Mouse (Mus musculus): Measurements from ENCODE around the gene Zc3h12c. TPM values are rescaled to one million over a fixed set of nuclear protein-coding genes. Genes with fewer than 3 reads are reported as not detected.

Gene Zc3h12c
- polyA plus RNA-seq, 1 experiment from 2014 or later, result 4.4 TPM

DNA sequence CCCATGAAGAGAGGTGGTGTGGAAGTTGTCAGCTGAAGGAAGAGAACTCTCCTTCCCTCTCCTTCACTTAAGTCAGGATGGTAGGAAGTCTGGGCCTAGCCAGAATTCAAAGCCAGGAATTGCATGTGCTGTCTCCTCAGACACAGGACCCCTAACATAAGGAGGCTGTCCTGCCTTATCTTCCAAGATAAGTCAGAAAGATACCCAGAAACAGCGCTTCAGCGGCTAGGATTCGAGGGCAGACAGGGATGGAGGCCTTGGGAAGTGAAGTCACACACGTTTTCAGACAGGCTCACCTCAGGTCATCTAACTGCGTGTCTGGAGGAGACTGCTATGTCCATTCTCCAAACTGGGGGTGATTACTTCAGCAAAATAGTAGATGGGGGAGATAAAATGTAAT is 74.4 kb downstream of the Zc3h12c start:
- WGBS, result 80% methylated on average over 5 of the region's 5 CpGs
- H3K27me3 ChIP-seq (replicated peaks; ENCODE audit: control insufficient read depth, insufficient read depth, low read length), result no peaks in the 10 kb centered on the region
- no peaks in the 10 kb centered on the region for H3K4me1 ChIP-seq (ENCODE audit: control insufficient read depth, insufficient read depth, low read length)
- no peak overlapping the region for H3K4me2 ChIP-seq (ENCODE audit: low read depth, low read length)
- no peaks in the 10 kb centered on the region for H3K9me3 ChIP-seq (ENCODE audit: control insufficient read depth, low read length)
- DNase-seq (ENCODE audit: low spot score) (no peak), ATAC-seq (ENCODE audit: low read depth) (no peak)
- no peak overlapping the region for H3K9ac ChIP-seq (ENCODE audit: low read depth, low read length)
- peaks cover 5% of the 10 kb centered on the region; the same call in 1 of the 2 replicates for H3K36me3 ChIP-seq (ENCODE audit: control insufficient read depth, insufficient read depth, low read length)
- H3K4me3 ChIP-seq (ENCODE audit: low read depth, low read length), result no peak overlapping the region
- H3K27ac ChIP-seq (replicated peaks; ENCODE audit: low read depth, low read length), result no peak overlapping the region

DNA sequence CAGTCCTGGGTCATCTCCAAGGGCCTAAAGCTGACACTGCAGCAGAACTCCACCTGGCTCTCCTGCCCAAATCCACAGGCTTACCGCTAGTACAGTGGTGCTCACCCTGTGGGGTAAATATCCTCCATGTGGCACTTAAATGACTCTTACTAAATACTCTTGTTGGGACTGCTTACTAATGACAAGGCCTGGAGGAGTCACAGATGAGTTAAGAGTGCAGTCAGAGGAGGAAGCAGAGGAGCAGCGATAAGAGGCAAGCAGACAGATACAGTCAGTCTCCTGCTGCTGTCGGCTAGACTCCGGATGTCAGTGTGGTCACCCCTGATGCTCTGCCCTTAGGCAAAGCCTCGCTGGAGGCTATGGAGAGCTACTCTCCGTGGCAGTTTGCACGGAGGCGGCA is 75.3 kb downstream of the Zc3h12c start:
- DNase-seq (ENCODE audit: low spot score) (no peak), ATAC-seq (ENCODE audit: low read depth) (no peak)
- H3K27me3 ChIP-seq (replicated peaks; ENCODE audit: control insufficient read depth, insufficient read depth, low read length), result no peaks in the 10 kb centered on the region
- H3K9me3 ChIP-seq (ENCODE audit: control insufficient read depth, low read length), result no peaks in the 10 kb centered on the region
- no peaks in the 10 kb centered on the region for H3K4me1 ChIP-seq (ENCODE audit: control insufficient read depth, insufficient read depth, low read length)
- no peak overlapping the region for H3K4me3 ChIP-seq (ENCODE audit: low read depth, low read length)
- H3K36me3 ChIP-seq (ENCODE audit: control insufficient read depth, insufficient read depth, low read length), result peaks cover 12% of the 10 kb centered on the region
- H3K27ac ChIP-seq (replicated peaks; ENCODE audit: low read depth, low read length), result no peak overlapping the region
- H3K9ac ChIP-seq (ENCODE audit: low read depth, low read length), result no peak overlapping the region
- no peak overlapping the region for H3K4me2 ChIP-seq (ENCODE audit: low read depth, low read length)
- 47% methylated on average over 8 of the region's 8 CpGs for WGBS

DNA sequence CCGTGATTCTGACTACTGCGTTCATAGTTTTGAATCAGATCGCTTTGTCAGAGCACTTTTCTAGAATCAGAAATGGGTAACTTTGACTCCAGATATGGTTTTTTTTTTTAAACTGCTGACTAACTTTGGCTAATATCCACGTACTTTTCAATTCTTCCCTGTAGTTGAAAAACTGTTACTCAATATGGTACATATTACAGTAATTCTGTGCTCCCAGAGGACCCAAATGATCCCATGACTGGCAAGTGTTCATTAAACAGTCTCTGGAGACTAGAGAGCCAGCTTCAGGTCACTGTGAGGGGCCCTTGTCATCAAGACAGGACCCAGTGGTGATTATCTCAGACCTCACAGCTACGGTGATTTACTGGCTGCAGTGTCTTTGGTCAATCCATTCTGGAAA is 76.1 kb downstream of the Zc3h12c start:
- DNase-seq (ENCODE audit: low spot score) (no peak), ATAC-seq (ENCODE audit: low read depth) (no peak)
- Histone ChIP-seq H3K27ac (replicated peaks; ENCODE audit: low read depth, low read length) (no peak overlapping the region), H3K9ac (ENCODE audit: low read depth, low read length) (no peak overlapping the region), H3K4me2 (ENCODE audit: low read depth, low read length) (no peak overlapping the region), H3K27me3 (replicated peaks; ENCODE audit: control insufficient read depth, insufficient read depth, low read length) (no peaks in the 10 kb centered on the region), H3K4me3 (ENCODE audit: low read depth, low read length) (no peak overlapping the region), H3K4me1 (ENCODE audit: control insufficient read depth, insufficient read depth, low read length) (no peaks in the 10 kb centered on the region), H3K9me3 (ENCODE audit: control insufficient read depth, low read length) (no peaks in the 10 kb centered on the region), H3K36me3 (ENCODE audit: control insufficient read depth, insufficient read depth, low read length) (peaks cover 20% of the 10 kb centered on the region)
- WGBS, result 79% methylated on average over 5 of the region's 5 CpGs

GRCm38 (mm10) chr9:52091752-52092151 is 76.6 kb downstream of the Zc3h12c start:
- H3K4me2 ChIP-seq (ENCODE audit: low read depth, low read length), result no peak overlapping the region
- H3K27ac ChIP-seq (replicated peaks; ENCODE audit: low read depth, low read length), result no peak overlapping the region
- H3K27me3 ChIP-seq (replicated peaks; ENCODE audit: control insufficient read depth, insufficient read depth, low read length), result no peaks in the 10 kb centered on the region
- H3K9ac ChIP-seq (ENCODE audit: low read depth, low read length), result no peak overlapping the region
- no peaks in the 10 kb centered on the region for H3K4me1 ChIP-seq (ENCODE audit: control insufficient read depth, insufficient read depth, low read length)
- WGBS, result 95% methylated on average over 9 of the region's 9 CpGs
- H3K9me3 ChIP-seq (ENCODE audit: control insufficient read depth, low read length), result no peaks in the 10 kb centered on the region
- no peak for ATAC-seq (ENCODE audit: low read depth)
- no peak overlapping the region for H3K4me3 ChIP-seq (ENCODE audit: low read depth, low read length)
- peaks cover 26% of the 10 kb centered on the region for H3K36me3 ChIP-seq (ENCODE audit: control insufficient read depth, insufficient read depth, low read length)
- DNase-seq (ENCODE audit: low spot score), result no peak

DNA sequence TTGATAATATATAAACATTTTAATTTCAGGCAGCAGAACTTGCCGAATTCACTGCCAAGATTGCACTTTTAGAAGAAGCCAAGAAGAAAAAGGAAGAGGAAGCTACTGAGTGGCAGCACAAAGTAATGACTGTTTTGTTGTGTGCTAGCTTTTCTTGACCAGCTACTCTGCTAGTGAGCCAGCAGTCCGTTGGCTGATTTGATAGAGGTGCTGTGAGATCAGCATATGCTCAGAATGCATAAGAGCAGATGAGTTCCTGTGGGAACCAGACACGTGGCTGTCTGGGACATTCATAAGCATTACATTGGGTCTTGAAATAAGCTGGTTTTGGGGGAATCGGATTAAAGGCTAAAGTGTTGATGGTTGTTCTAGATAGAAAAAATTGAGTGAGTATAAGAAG is 86.0 kb downstream of the Zc3h12c start:
- Histone ChIP-seq H3K4me2 (ENCODE audit: low read depth, low read length) (no peak overlapping the region), H3K36me3 (ENCODE audit: control insufficient read depth, insufficient read depth, low read length) (peaks cover 84% of the 10 kb centered on the region), H3K4me1 (ENCODE audit: control insufficient read depth, insufficient read depth, low read length) (no peaks in the 10 kb centered on the region), H3K27ac (replicated peaks; ENCODE audit: low read depth, low read length) (no peak overlapping the region), H3K27me3 (replicated peaks; ENCODE audit: control insufficient read depth, insufficient read depth, low read length) (no peaks in the 10 kb centered on the region), H3K4me3 (ENCODE audit: low read depth, low read length) (no peak overlapping the region), H3K9me3 (ENCODE audit: control insufficient read depth, low read length) (no peaks in the 10 kb centered on the region), H3K9ac (ENCODE audit: low read depth, low read length) (no peak overlapping the region)
- no peak for DNase-seq (ENCODE audit: low spot score)
- ATAC-seq (ENCODE audit: low read depth), result no peak
- 88% methylated on average over 4 of the region's 4 CpGs for WGBS

DNA sequence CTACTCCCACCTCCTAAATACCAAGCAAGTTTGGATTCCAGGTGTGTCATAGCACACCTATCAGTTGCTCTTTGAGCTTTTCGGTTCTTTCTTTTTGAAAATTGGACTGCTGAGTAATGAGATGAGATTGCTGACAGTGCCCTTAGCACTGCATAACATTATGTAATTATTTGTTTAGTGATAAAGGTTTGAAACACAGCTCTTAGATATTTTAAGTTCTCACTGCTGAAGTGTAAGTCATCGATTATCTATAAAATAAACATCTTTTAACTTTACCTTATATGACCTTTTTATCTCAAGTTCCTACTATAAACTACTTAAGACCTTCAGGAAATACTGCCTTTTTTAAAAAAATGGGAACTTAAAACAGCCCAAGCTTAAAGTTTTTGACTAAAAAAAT is 86.4 kb downstream of the Zc3h12c start:
- peaks cover 83% of the 10 kb centered on the region for H3K36me3 ChIP-seq (ENCODE audit: control insufficient read depth, insufficient read depth, low read length)
- no peaks in the 10 kb centered on the region for H3K9me3 ChIP-seq (ENCODE audit: control insufficient read depth, low read length)
- WGBS, result 92% methylated on average over 2 of the region's 2 CpGs
- no peaks in the 10 kb centered on the region for H3K4me1 ChIP-seq (ENCODE audit: control insufficient read depth, insufficient read depth, low read length)
- no peak overlapping the region for H3K27ac ChIP-seq (replicated peaks; ENCODE audit: low read depth, low read length)
- H3K4me3 ChIP-seq (ENCODE audit: low read depth, low read length), result no peak overlapping the region
- no peak overlapping the region for H3K4me2 ChIP-seq (ENCODE audit: low read depth, low read length)
- DNase-seq (ENCODE audit: low spot score), result no peak
- no peaks in the 10 kb centered on the region for H3K27me3 ChIP-seq (replicated peaks; ENCODE audit: control insufficient read depth, insufficient read depth, low read length)
- ATAC-seq (ENCODE audit: low read depth), result no peak
- no peak overlapping the region for H3K9ac ChIP-seq (ENCODE audit: low read depth, low read length)

DNA sequence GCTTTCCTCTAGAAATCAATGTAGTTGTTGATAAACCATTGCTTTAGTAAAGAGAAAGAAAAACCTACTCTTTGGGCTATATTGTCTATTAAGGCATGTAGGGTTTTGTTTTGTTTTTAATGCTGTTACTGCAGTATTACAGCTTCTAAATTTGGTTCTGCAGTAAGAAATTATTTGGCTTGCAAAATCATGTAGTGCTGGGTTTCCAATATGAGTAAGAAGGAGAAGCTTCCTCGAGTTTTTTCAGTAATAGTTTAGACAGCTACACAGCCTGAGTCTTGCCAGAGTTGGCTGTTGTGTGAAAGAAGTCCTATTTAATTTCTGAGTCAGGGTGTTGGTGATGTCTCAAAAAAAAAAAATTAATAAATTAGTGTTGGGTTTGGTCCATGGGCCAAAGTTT is 90.7 kb downstream of the Zc3h12c start:
- no peaks in the 10 kb centered on the region for H3K4me1 ChIP-seq (ENCODE audit: control insufficient read depth, insufficient read depth, low read length)
- WGBS, result 88% methylated on average over 1 of the region's 1 CpGs
- H3K9me3 ChIP-seq (ENCODE audit: control insufficient read depth, low read length), result no peaks in the 10 kb centered on the region
- DNase-seq (ENCODE audit: low spot score) (no peak), ATAC-seq (ENCODE audit: low read depth) (no peak)
- H3K36me3 ChIP-seq (ENCODE audit: control insufficient read depth, insufficient read depth, low read length), result peaks cover 86% of the 10 kb centered on the region
- H3K27ac ChIP-seq (replicated peaks; ENCODE audit: low read depth, low read length), result no peak overlapping the region
- no peak overlapping the region for H3K4me2 ChIP-seq (ENCODE audit: low read depth, low read length)
- no peak overlapping the region for H3K4me3 ChIP-seq (ENCODE audit: low read depth, low read length)
- no peak overlapping the region for H3K9ac ChIP-seq (ENCODE audit: low read depth, low read length)
- no peaks in the 10 kb centered on the region for H3K27me3 ChIP-seq (replicated peaks; ENCODE audit: control insufficient read depth, insufficient read depth, low read length)

DNA sequence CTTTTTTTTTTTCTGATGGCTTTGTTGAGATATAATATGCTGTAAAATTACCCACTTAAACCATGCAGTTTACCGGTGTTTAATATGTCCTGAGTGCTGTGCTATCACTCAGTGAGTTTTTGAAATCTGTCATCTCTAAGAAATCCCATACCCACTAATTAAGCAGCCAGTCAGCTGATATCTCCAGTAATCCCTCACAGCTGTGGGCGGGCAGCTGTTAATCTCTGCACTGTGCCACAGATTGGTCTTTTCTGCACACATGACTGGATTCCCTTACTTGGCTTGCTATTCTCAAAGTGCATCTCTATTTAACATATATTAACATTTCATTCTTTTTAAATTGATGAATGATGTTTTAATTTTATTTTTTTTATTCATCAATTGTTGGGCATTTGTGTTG is 92.3 kb downstream of the Zc3h12c start:
- no peaks in the 10 kb centered on the region for H3K4me1 ChIP-seq (ENCODE audit: control insufficient read depth, insufficient read depth, low read length)
- H3K27ac ChIP-seq (replicated peaks; ENCODE audit: low read depth, low read length), result no peak overlapping the region
- no peak overlapping the region for H3K4me3 ChIP-seq (ENCODE audit: low read depth, low read length)
- H3K9me3 ChIP-seq (ENCODE audit: control insufficient read depth, low read length), result no peaks in the 10 kb centered on the region
- no peak overlapping the region for H3K4me2 ChIP-seq (ENCODE audit: low read depth, low read length)
- no peak overlapping the region for H3K9ac ChIP-seq (ENCODE audit: low read depth, low read length)
- peaks cover 86% of the 10 kb centered on the region for H3K36me3 ChIP-seq (ENCODE audit: control insufficient read depth, insufficient read depth, low read length)
- peak; percentile 24 for DNase-seq (ENCODE audit: low spot score)
- H3K27me3 ChIP-seq (replicated peaks; ENCODE audit: control insufficient read depth, insufficient read depth, low read length), result no peaks in the 10 kb centered on the region
- ATAC-seq (ENCODE audit: low read depth), result 0 out of 2 replicates have a peak, but pooled peaks have one; percentile 50
- 79% methylated on average over 2 of the region's 2 CpGs for WGBS

- Histone ChIP-seq H3K4me3 (ENCODE audit: low read depth, low read length) (no peak overlapping the region), H3K4me1 (ENCODE audit: control insufficient read depth, insufficient read depth, low read length) (no peaks in the 10 kb centered on the region), H3K4me2 (ENCODE audit: low read depth, low read length) (no peak overlapping the region), H3K27ac (replicated peaks; ENCODE audit: low read depth, low read length) (no peak overlapping the region), H3K9ac (ENCODE audit: low read depth, low read length) (no peak overlapping the region), H3K9me3 (ENCODE audit: control insufficient read depth, low read length) (no peaks in the 10 kb centered on the region), H3K36me3 (ENCODE audit: control insufficient read depth, insufficient read depth, low read length) (peaks cover 85% of the 10 kb centered on the region), H3K27me3 (replicated peaks; ENCODE audit: control insufficient read depth, insufficient read depth, low read length) (no peaks in the 10 kb centered on the region)
- no peak for DNase-seq (ENCODE audit: low spot score)
- no peak for ATAC-seq (ENCODE audit: low read depth)
These were observed 96.2 kb downstream of the Zc3h12c start for GRCm38 (mm10) chr9:52072202-52072601.
